Mouse (Mus musculus): ENCODE results near the gene BC030867.

- TF ChIP-seq POLR2A (IDR thresholded peaks at IDR 0.05; ENCODE audit: borderline replicate concordance, low read depth, low read length), result no peak
- no peak; the same call in 1 of the 2 replicates for TF ChIP-seq CTCF (IDR thresholded peaks at IDR 0.05; ENCODE audit: low read depth, low read length)
Measured at GRCm38 (mm10) chr11:102223166-102223565, 25.5 kb upstream of the BC030867 start.

Measured in bone marrow macrophage, adult 2 months (primary cell).